Comparison of ENCODE assay signal across 8 mouse cellular contexts in the genomic region with DNA sequence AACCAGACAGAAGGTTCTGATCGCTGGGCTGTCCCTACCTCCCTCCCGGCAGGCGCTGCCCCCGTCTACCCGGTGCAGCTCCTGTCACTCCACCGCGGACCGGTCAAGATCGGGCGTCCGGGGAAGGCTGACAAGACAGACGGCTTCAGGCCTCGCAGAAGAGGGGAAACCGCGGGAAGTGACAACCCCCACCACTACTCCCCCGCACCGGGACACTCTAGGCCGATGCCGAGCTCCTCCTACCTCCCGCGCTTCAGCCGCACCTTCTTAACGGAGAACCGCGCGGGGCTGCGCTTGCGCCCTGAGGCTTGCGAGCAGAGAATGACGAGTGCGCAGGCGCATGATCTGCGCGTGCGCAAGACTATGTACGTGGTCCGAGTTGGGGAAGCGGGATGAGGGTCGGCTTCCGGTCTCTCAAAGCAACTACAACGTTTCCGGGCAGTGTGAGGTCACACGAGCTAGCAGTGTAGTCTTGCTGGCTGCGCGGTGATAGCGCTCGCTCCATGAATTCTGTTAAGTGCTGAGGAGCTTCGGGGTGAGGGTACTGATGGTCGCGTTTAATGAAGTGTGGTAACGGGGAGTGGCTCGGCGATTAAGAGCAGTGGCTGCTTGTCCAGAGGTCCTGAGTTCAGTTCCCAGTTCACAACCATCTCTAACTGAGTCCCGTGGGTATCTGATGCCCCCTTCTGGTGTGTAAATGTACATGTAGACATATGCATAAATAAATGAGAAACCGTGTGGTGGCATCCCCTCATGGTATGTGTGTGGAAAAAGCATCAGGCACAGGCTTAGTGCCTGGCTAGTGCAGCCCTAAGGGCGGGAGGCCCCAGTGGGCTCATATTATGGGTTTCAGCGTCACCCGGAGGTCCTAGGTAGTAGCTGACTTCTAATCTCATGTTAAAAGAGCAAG. TPM values are rescaled to one million over a fixed set of nuclear protein-coding genes. Genes with fewer than 3 reads are reported as not detected.
DNase-seq lines count a peak whose midpoint lies in the region; ATAC-seq and TF ChIP-seq lines count a peak whose summit lies in the region.

A gene (minus strand): TSS at position 282 of the 910 bp plus-strand sequence.

- H3K4me1 ChIP-seq in cortical plate, adult 2 months (ENCODE audit: control insufficient read depth, insufficient read depth, low read length), result no peaks in the 10 kb centered on the region; the same call in 1 of the 2 replicates
- peaks cover 48% of the 10 kb centered on the region for H3K4me1 ChIP-seq in megakaryocyte, embryonic 14.5 days

- H3K36me3 ChIP-seq in megakaryocyte, embryonic 14.5 days (replicated peaks; ENCODE audit: low read length), result peaks cover 32% of the 10 kb centered on the region

- ATAC-seq in activated CD4-positive, CD25-positive, alpha-beta regulatory T cell, adult 4 months, result peak; percentile 89

- H3K4me3 ChIP-seq in cortical plate, adult 2 months (ENCODE audit: insufficient read depth, low read length), result peak within 1 kb of the TSS; percentile 46
- peak within 1 kb of the TSS; percentile 96 for H3K4me3 ChIP-seq in megakaryocyte, embryonic 14.5 days (replicated peaks)

- peaks cover 13% of the 10 kb centered on the region for H3K9me3 ChIP-seq in megakaryocyte, embryonic 14.5 days

- TF ChIP-seq POLR2A in cortical plate, adult 2 months (IDR thresholded peaks at IDR 0.05; ENCODE audit: extremely low read depth, insufficient read depth, low read length), result peak; percentile 93

- H3K27ac ChIP-seq in cortical plate, adult 2 months (ENCODE audit: insufficient read depth, low read length), result peak within 1 kb of the TSS; percentile 40; the same call in 1 of the 2 replicates

- peak; percentile 89 to 95 for DNase-seq in gastrocnemius, adult 8-10 months (ENCODE audit: low spot score in 2 of 2)
- peak; percentile 97 for DNase-seq in hindlimb bud, embryonic 11.5 days (ENCODE audit: extremely low spot score, low read depth, low spot score)
- peak; percentile 94 to 96 for DNase-seq in left cerebral cortex, adult 8-10 months (ENCODE audit: low spot score in 2 of 2)
- peak; percentile 97 to 98 for DNase-seq in right cerebral cortex, postnatal 10 days (ENCODE audit: low spot score in 2 of 2)
- DNase-seq in urinary bladder, postnatal 25 days (ENCODE audit: low spot score), result peak; percentile 93

- no peaks in the 10 kb centered on the region for H3K27me3 ChIP-seq in megakaryocyte, embryonic 14.5 days (replicated peaks)

- TF ChIP-seq CTCF in cortical plate, adult 2 months (IDR thresholded peaks at IDR 0.05; ENCODE audit: extremely low read depth, insufficient read depth, low read length), result no peak

RNA-seq across cellular contexts. Expression of the gene that starts here (rescaled TPM):
- polyA plus RNA-seq in activated CD4-positive, CD25-positive, alpha-beta regulatory T cell, adult 4 months (2017; shearing (Covaris generic)), result 10 to 100 TPM; 15.2 to 22.2 TPM
- 36.0 and 37.2 TPM in 2 replicates for polyA plus RNA-seq in cortical plate, adult 2 months (2012; rRNA removed)
- 1 to 10 TPM; 6.1 to 8.8 (median 7.7) TPM for total RNA-seq in gastrocnemius, adult 8-10 months (2022)
- total RNA-seq in left cerebral cortex, adult 8-10 months (2022), result 10 to 100 TPM; 46.2 to 51.1 (median 47.8) TPM
- polyA plus RNA-seq in megakaryocyte, embryonic 14.5 days (2012; ENCODE audit: insufficient read depth, low replicate concordance), result 15.6 and 19.8 TPM in 2 replicates

Comparison
In these comparisons a context has a peak if more than half of its experiments do, and no peak if none do; other contexts are left out.
1. Peak in every context shown above with its lines: DNase-seq, ATAC-seq, H3K4me3 ChIP-seq and H3K27ac ChIP-seq.
2. RNA of the gene that starts here (total RNA-seq): 46.2 to 51.1 TPM in left cerebral cortex, adult 8-10 months; 6.1 to 8.8 TPM in gastrocnemius, adult 8-10 months; every median in the first group is over 4 times any median in the second.